ENCODE assay signal across 23 mouse cellular contexts in the genomic region with DNA sequence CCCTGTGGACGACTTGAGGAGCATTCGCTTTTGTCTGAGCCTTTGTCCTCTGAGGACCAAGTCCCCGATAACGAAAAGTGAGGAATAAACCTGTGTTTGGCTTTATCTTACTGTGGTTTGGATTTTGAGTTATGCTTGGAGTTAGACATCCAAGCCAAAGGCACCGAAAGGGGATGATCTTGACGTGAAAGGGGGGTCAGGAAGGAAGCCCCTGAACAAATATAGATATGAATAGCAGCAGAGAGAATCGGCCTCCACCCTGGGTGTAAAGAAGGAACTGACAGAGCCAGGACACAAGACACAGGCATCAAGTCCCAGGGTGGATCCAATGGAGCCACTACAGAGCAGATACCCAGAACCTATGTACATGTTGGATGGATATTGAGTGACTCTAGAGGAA.
A peak's percentile ranks its signal among the peaks of the same experiment; 100 is the strongest.
DNase-seq lines count a peak whose midpoint lies in the region; ATAC-seq and TF ChIP-seq lines count a peak whose summit lies in the region.
"Had no signal": no experiment of that assay in that cellular context is flagged by ENCODE, and none has a peak within 500 bp of the region (broad histone marks: within the 10 kb centered on the region; RNA-seq: fewer than 3 reads in every experiment).

No protein-coding gene starts in this region.

- peak; percentile 44 for DNase-seq in heart, adult 8-10 months (ENCODE audit: low spot score)
- no peak for DNase-seq in heart, postnatal 25 days (ENCODE audit: low spot score)
- peak; percentile 15 for DNase-seq in kidney, postnatal 0 days (ENCODE audit: low spot score)
- DNase-seq in kidney, postnatal 4 days, result no peak
- DNase-seq in midbrain, embryonic 11.5 days (ENCODE audit: low spot score, missing footprints), result peak; percentile 39
- peak; percentile 62 for DNase-seq in lung, postnatal 36 days
- DNase-seq in thymus, postnatal 0 days (ENCODE audit: low spot score), result no peak
- DNase-seq: cerebellum, adult 9-11 months; gastrocnemius, postnatal 14 days; heart, postnatal 36 days; right cerebral cortex, postnatal 14 days; spleen, adult 18-20 months; thymus, postnatal 36 days had no signal

- no peaks in the 10 kb centered on the region for H3K27me3 ChIP-seq in kidney, postnatal 0 days (ENCODE audit: insufficient read depth, low read length)
- H3K27me3 ChIP-seq in midbrain, embryonic 11.5 days (ENCODE audit: control insufficient read depth, insufficient read depth, low read length), result no peaks in the 10 kb centered on the region
- H3K27me3 ChIP-seq in midbrain, embryonic 15.5 days (replicated peaks), result no peaks in the 10 kb centered on the region
- H3K27me3 ChIP-seq: CH12.LX; embryonic facial prominence, embryonic 12.5 days; forebrain, embryonic 13.5 days; intestine, embryonic 15.5 days had no signal

- H3K4me1 ChIP-seq in kidney, postnatal 0 days (replicated peaks; ENCODE audit: insufficient read depth, low read length), result no peaks in the 10 kb centered on the region
- H3K4me1 ChIP-seq in midbrain, embryonic 11.5 days (ENCODE audit: control insufficient read depth, insufficient read depth, low read length), result peaks cover 5% of the 10 kb centered on the region
- peaks cover 12% of the 10 kb centered on the region for H3K4me1 ChIP-seq in midbrain, embryonic 15.5 days
- H3K4me1 ChIP-seq: intestine, embryonic 15.5 days had no signal

- H3K9me3 ChIP-seq in kidney, postnatal 0 days (replicated peaks; ENCODE audit: low read length), result no peaks in the 10 kb centered on the region
- no peaks in the 10 kb centered on the region for H3K9me3 ChIP-seq in midbrain, embryonic 11.5 days (ENCODE audit: control insufficient read depth, low read length)
- no peaks in the 10 kb centered on the region for H3K9me3 ChIP-seq in midbrain, embryonic 15.5 days
- H3K9me3 ChIP-seq: embryonic facial prominence, embryonic 12.5 days; forebrain, embryonic 13.5 days; heart, embryonic 10.5 days; intestine, embryonic 15.5 days; limb, embryonic 13.5 days had no signal

- H3K27ac ChIP-seq in kidney, postnatal 0 days, result no peak overlapping the region
- H3K27ac ChIP-seq in midbrain, embryonic 11.5 days (ENCODE audit: low read depth, low read length), result no peak overlapping the region
- no peak overlapping the region for H3K27ac ChIP-seq in midbrain, embryonic 15.5 days
- H3K27ac ChIP-seq: embryonic facial prominence, embryonic 12.5 days; forebrain, embryonic 13.5 days; heart, embryonic 10.5 days; hindbrain, embryonic 14.5 days; intestine, embryonic 15.5 days; limb, embryonic 13.5 days had no signal

- no peak overlapping the region for H3K9ac ChIP-seq in kidney, postnatal 0 days (ENCODE audit: low read depth, low read length)
- no peak overlapping the region for H3K9ac ChIP-seq in midbrain, embryonic 11.5 days (ENCODE audit: low read length)
- H3K9ac ChIP-seq in midbrain, embryonic 15.5 days, result no peak overlapping the region
- H3K9ac ChIP-seq: embryonic facial prominence, embryonic 12.5 days; forebrain, embryonic 13.5 days; hindbrain, embryonic 14.5 days; intestine, embryonic 15.5 days; limb, embryonic 13.5 days had no signal

- 73% methylated on average over 7 of the region's 7 CpGs for WGBS in kidney, postnatal 0 days
- WGBS in midbrain, embryonic 11.5 days, result 81% methylated on average over 7 of the region's 7 CpGs
- 81% methylated on average over 7 of the region's 7 CpGs for WGBS in midbrain, embryonic 15.5 days

- H3K36me3 ChIP-seq in kidney, postnatal 0 days (ENCODE audit: insufficient read depth, low read length), result no peaks in the 10 kb centered on the region
- no peaks in the 10 kb centered on the region for H3K36me3 ChIP-seq in midbrain, embryonic 11.5 days (ENCODE audit: control insufficient read depth, insufficient read depth, low read length)
- H3K36me3 ChIP-seq in midbrain, embryonic 15.5 days (replicated peaks), result no peaks in the 10 kb centered on the region
- H3K36me3 ChIP-seq: embryonic facial prominence, embryonic 12.5 days; heart, embryonic 10.5 days; intestine, embryonic 15.5 days; limb, embryonic 13.5 days had no signal

- H3K4me3 ChIP-seq in kidney, postnatal 0 days (replicated peaks; ENCODE audit: low read depth, low read length), result no peak overlapping the region
- no peak overlapping the region for H3K4me3 ChIP-seq in midbrain, embryonic 11.5 days (ENCODE audit: low read depth, low read length)
- H3K4me3 ChIP-seq in midbrain, embryonic 15.5 days, result no peak overlapping the region
- H3K4me3 ChIP-seq: embryonic facial prominence, embryonic 12.5 days; erythroblast, embryonic 14.5 days; forebrain, embryonic 13.5 days; heart, embryonic 10.5 days; intestine, embryonic 15.5 days; limb, embryonic 13.5 days had no signal

- intact Hi-C loops in heart, postnatal 25 days (cut with DNase I), result no loop called here

- TF ChIP-seq CTCF in kidney, postnatal 0 days (IDR thresholded peaks at IDR 0.05; ENCODE audit: low read depth), result no peak

- no peak for ATAC-seq in kidney, postnatal 0 days (replicated peaks; ENCODE audit: low FRiP score, low read depth)
- no peak for ATAC-seq in midbrain, embryonic 11.5 days (ENCODE audit: low FRiP score)
- ATAC-seq in midbrain, embryonic 15.5 days (replicated peaks), result no peak
- ATAC-seq: forebrain, embryonic 13.5 days; intestine, embryonic 15.5 days; midbrain, embryonic 16.5 days had no signal

- no peak overlapping the region for H3K4me2 ChIP-seq in kidney, postnatal 0 days (ENCODE audit: low read length)
- H3K4me2 ChIP-seq in midbrain, embryonic 11.5 days, result no peak overlapping the region
- H3K4me2 ChIP-seq in midbrain, embryonic 15.5 days, result no peak overlapping the region
- H3K4me2 ChIP-seq: embryonic facial prominence, embryonic 12.5 days; forebrain, embryonic 13.5 days; hindbrain, embryonic 14.5 days; intestine, embryonic 15.5 days; limb, embryonic 13.5 days had no signal

Comparison
In these comparisons a context has a peak if more than half of its experiments do, and no peak if none do; other contexts are left out.
1. DNase-seq: peak in heart, adult 8-10 months (single experiment), kidney, postnatal 0 days (single experiment), midbrain, embryonic 11.5 days (single experiment) and lung, postnatal 36 days (single experiment); none in heart, postnatal 25 days (single experiment), kidney, postnatal 4 days (0 of 2) and thymus, postnatal 0 days (single experiment).